Mouse (Mus musculus): ENCODE measurements at regions not wholly inside any gene's neighbourhood (a gene's known extent, or its start where the extent isn't known, plus 50 kb on each side); places are given as distances from the start of the nearest gene placed in this dataset.

DNA sequence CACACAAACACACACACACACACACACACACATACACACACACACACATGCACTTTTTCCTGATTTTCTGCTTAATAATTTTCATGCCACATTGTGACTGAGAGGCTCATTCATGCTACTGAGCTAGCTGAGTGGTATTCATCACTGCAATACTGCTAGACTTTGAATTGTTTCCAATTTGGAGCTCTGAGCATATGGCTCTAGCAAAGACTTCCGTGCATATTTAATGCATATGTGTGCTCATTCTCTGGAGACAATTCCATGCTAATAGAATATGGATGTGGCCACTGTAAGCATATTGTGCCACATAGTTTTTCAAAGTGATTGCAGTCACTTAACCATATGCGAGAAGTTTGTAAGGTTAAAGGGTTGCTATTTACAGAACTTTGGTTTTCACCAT, 432.4 kb upstream of the Gnpda2 start:
- ChIA-PET POLR2A (interaction anchor here in 1 of 4 experiments (0.6 kb wide), 1 partner anchor 1826 kb away, joined by 3 read pairs; no protein-coding TSS in a partner anchor), CTCF (no interaction called here)

GRCm38 (mm10) chr5:70011951-70012350, 419.8 kb upstream of the Gnpda2 start:
- ChIA-PET POLR2A (no interaction called here), CTCF (no interaction called here)
